Mouse (Mus musculus): ENCODE measurements at regions not wholly inside any gene's neighbourhood (a gene's known extent, or its start where the extent isn't known, plus 50 kb on each side); places are given as distances from the start of the nearest gene placed in this dataset.

- Histone ChIP-seq H3K27me3 (ENCODE audit: control insufficient read depth, insufficient read depth, low read length) (no peaks in the 10 kb centered on the region), H3K4me1 (ENCODE audit: control insufficient read depth, insufficient read depth, low read length) (no peaks in the 10 kb centered on the region), H3K36me3 (ENCODE audit: control insufficient read depth, insufficient read depth, low read length) (no peaks in the 10 kb centered on the region), H3K4me3 (ENCODE audit: insufficient read depth, low read depth, low read length) (no peak overlapping the region), H3K79me2 (ENCODE audit: control insufficient read depth, insufficient read depth, low read length) (no peaks in the 10 kb centered on the region), H3K9ac (ENCODE audit: low read depth, low read length) (no peak overlapping the region), H3K27ac (replicated peaks; ENCODE audit: insufficient read depth, low read depth, low read length) (no peak overlapping the region)
- DNase-seq (ENCODE audit: extremely low read depth, low read depth, low spot score): no peak
- WGBS: 78% methylated on average over 8 of the region's 8 CpGs
- TF ChIP-seq CTCF (IDR thresholded peaks at IDR 0.05; ENCODE audit: low read depth, low read length) (no peak), POLR2A (IDR thresholded peaks at IDR 0.05; ENCODE audit: extremely low read depth, insufficient read depth, low read length) (no peak)
Observed at GRCm38 (mm10) chr9:69597472-69597871, 144.1 kb downstream of the Anxa2 start.

- WGBS: 79% methylated on average over 15 of the region's 15 CpGs
- Histone ChIP-seq H3K79me2 (ENCODE audit: control insufficient read depth, insufficient read depth, low read length) (no peaks in the 10 kb centered on the region), H3K4me1 (ENCODE audit: control insufficient read depth, insufficient read depth, low read length) (no peaks in the 10 kb centered on the region), H3K4me3 (ENCODE audit: insufficient read depth, low read depth, low read length) (no peak overlapping the region), H3K27me3 (ENCODE audit: control insufficient read depth, insufficient read depth, low read length) (no peaks in the 10 kb centered on the region), H3K36me3 (ENCODE audit: control insufficient read depth, insufficient read depth, low read length) (no peaks in the 10 kb centered on the region), H3K9ac (ENCODE audit: low read depth, low read length) (no peak overlapping the region), H3K27ac (replicated peaks; ENCODE audit: insufficient read depth, low read depth, low read length) (no peak overlapping the region)
- no peak for DNase-seq (ENCODE audit: extremely low read depth, low read depth, low spot score)
- TF ChIP-seq POLR2A (IDR thresholded peaks at IDR 0.05; ENCODE audit: extremely low read depth, insufficient read depth, low read length) (no peak), CTCF (IDR thresholded peaks at IDR 0.05; ENCODE audit: low read depth, low read length) (no peak)
Observed at GRCm38 (mm10) chr9:69592329-69593062, 139.1 kb downstream of the Anxa2 start.

DNA sequence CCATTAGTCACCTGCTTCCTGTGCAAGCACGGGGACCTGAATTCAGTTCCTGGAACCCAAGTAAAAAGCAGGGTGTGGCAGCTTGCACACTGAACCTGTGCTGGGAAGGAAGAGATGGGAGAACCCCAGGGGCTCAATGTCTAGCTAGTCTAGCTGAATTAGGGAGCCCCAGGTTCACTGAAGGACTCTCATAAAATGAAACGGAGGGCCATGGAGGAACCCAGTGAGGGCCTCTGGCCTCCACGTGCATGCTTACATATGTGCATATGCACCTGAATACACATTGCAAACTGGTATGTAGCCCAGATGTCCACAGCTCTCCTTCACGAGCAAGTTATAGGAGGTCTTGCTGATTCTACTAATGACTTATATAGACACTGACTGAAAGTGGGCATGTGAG lies 135.4 kb downstream of the Anxa2 start:
- Histone ChIP-seq H3K4me3 (ENCODE audit: insufficient read depth, low read depth, low read length) (no peak overlapping the region), H3K4me1 (ENCODE audit: control insufficient read depth, insufficient read depth, low read length) (no peaks in the 10 kb centered on the region), H3K27ac (replicated peaks; ENCODE audit: insufficient read depth, low read depth, low read length) (no peak overlapping the region), H3K79me2 (ENCODE audit: control insufficient read depth, insufficient read depth, low read length) (no peaks in the 10 kb centered on the region), H3K27me3 (ENCODE audit: control insufficient read depth, insufficient read depth, low read length) (no peaks in the 10 kb centered on the region), H3K36me3 (ENCODE audit: control insufficient read depth, insufficient read depth, low read length) (no peaks in the 10 kb centered on the region), H3K9ac (ENCODE audit: low read depth, low read length) (no peak overlapping the region)
- TF ChIP-seq CTCF (IDR thresholded peaks at IDR 0.05; ENCODE audit: low read depth, low read length): no peak
- 85% methylated on average over 4 of the region's 4 CpGs for WGBS
- no peak for DNase-seq (ENCODE audit: extremely low read depth, low read depth, low spot score)

DNA sequence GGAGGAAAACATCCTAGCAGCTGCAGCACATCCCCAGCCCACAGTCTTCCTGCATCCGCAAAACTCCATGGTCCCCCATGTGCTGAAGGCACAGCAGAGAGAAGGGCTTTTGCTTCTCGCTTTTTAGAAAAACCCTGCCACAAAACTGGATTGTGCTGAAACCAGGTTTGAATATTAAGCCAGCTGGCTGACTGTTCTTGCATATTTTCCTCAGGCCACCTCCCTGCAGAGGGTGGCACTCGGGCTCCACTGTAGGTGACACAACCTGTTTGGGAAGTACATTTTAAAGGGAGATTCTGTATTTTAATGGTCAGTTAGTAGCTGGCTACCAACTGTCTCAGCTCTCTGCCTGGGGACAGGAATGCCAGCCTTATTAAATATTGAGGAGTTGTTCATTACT lies 133.7 kb downstream of the Anxa2 start:
- TF ChIP-seq CTCF (IDR thresholded peaks at IDR 0.05; ENCODE audit: low read depth, low read length) (no peak), POLR2A (IDR thresholded peaks at IDR 0.05; ENCODE audit: extremely low read depth, insufficient read depth, low read length) (no peak)
- no peaks in the 10 kb centered on the region for H3K27me3 ChIP-seq (ENCODE audit: control insufficient read depth, insufficient read depth, low read length)
- H3K79me2 ChIP-seq (ENCODE audit: control insufficient read depth, insufficient read depth, low read length): no peaks in the 10 kb centered on the region
- H3K9ac ChIP-seq (ENCODE audit: low read depth, low read length): no peak overlapping the region
- no peak overlapping the region for H3K27ac ChIP-seq (replicated peaks; ENCODE audit: insufficient read depth, low read depth, low read length)
- no peak for DNase-seq (ENCODE audit: extremely low read depth, low read depth, low spot score)
- H3K4me1 ChIP-seq (ENCODE audit: control insufficient read depth, insufficient read depth, low read length): no peaks in the 10 kb centered on the region
- H3K36me3 ChIP-seq (ENCODE audit: control insufficient read depth, insufficient read depth, low read length): no peaks in the 10 kb centered on the region
- WGBS: 77% methylated on average over 3 of the region's 3 CpGs
- H3K4me3 ChIP-seq (ENCODE audit: insufficient read depth, low read depth, low read length): no peak overlapping the region

DNA sequence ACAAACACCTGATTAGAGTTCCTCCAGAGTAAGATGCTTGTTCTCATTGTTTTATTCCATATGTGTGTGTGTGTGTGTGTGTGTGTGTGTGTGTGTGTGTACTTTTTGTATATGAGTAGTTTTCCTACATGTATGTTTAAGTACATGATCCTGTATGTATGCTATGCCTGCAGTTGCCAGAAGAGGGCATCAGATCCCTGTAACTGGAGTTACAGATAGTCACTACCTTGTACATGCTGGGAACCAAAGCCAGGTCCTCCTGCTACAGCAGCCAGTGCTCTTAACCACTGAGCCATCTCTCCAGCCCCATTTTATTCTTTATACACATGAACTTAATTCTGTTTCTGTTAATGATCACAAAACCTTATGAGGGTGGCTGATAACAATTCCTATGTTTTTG lies 127.8 kb downstream of the Anxa2 start:
- no peak overlapping the region for H3K4me3 ChIP-seq (ENCODE audit: insufficient read depth, low read depth, low read length)
- no peaks in the 10 kb centered on the region for H3K79me2 ChIP-seq (ENCODE audit: control insufficient read depth, insufficient read depth, low read length)
- no peaks in the 10 kb centered on the region for H3K27me3 ChIP-seq (ENCODE audit: control insufficient read depth, insufficient read depth, low read length)
- H3K36me3 ChIP-seq (ENCODE audit: control insufficient read depth, insufficient read depth, low read length): no peaks in the 10 kb centered on the region
- H3K4me1 ChIP-seq (ENCODE audit: control insufficient read depth, insufficient read depth, low read length): no peaks in the 10 kb centered on the region
- TF ChIP-seq CTCF (IDR thresholded peaks at IDR 0.05; ENCODE audit: low read depth, low read length): no peak
- TF ChIP-seq POLR2A (IDR thresholded peaks at IDR 0.05; ENCODE audit: extremely low read depth, insufficient read depth, low read length): no peak
- H3K27ac ChIP-seq (replicated peaks; ENCODE audit: insufficient read depth, low read depth, low read length): no peak overlapping the region
- H3K9ac ChIP-seq (ENCODE audit: low read depth, low read length): no peak overlapping the region
- DNase-seq (ENCODE audit: extremely low read depth, low read depth, low spot score): no peak

- no peak for DNase-seq (ENCODE audit: extremely low read depth, low read depth, low spot score)
- H3K27ac ChIP-seq (replicated peaks; ENCODE audit: insufficient read depth, low read depth, low read length): no peak overlapping the region
- 93% methylated on average over 10 of the region's 10 CpGs for WGBS
- H3K9ac ChIP-seq (ENCODE audit: low read depth, low read length): no peak overlapping the region
- TF ChIP-seq POLR2A (IDR thresholded peaks at IDR 0.05; ENCODE audit: extremely low read depth, insufficient read depth, low read length) (no peak), CTCF (IDR thresholded peaks at IDR 0.05; ENCODE audit: low read depth, low read length) (no peak)
- no peaks in the 10 kb centered on the region for H3K79me2 ChIP-seq (ENCODE audit: control insufficient read depth, insufficient read depth, low read length)
- no peaks in the 10 kb centered on the region for H3K36me3 ChIP-seq (ENCODE audit: control insufficient read depth, insufficient read depth, low read length)
- H3K27me3 ChIP-seq (ENCODE audit: control insufficient read depth, insufficient read depth, low read length): no peaks in the 10 kb centered on the region; the same call in 1 of the 2 replicates
- no peaks in the 10 kb centered on the region for H3K4me1 ChIP-seq (ENCODE audit: control insufficient read depth, insufficient read depth, low read length)
- no peak overlapping the region for H3K4me3 ChIP-seq (ENCODE audit: insufficient read depth, low read depth, low read length)
Observed at GRCm38 (mm10) chr9:69577661-69578405, 124.4 kb downstream of the Anxa2 start.
